Mouse (Mus musculus) liver, adult 2 months (tissue): ENCODE data around the gene Gls. TPM values are rescaled to one million over a fixed set of nuclear protein-coding genes. Genes with fewer than 3 reads are reported as not detected.

Experiments used
- DNase-seq: peaks from one replicate; pipeline ENCODE4 v3.0.0-alpha.2; 2011; ENCODE audit warnings: low read depth, low spot score; ENCODE audit errors: extremely low read depth
- H3K27ac ChIP-seq: fragments of 200-500 bp; replicated peaks from 2 replicates; pipeline ENCODE4 v1.5.1; 2012; ENCODE audit warnings: low read depth, mild to moderate bottlenecking, control low read depth, inconsistent platforms, low read length; ENCODE audit not compliant: insufficient read depth
- H3K27me3 ChIP-seq: fragments of 200-500 bp; 2 replicates; pipeline ENCODE4 v1.6.1; 2012; ENCODE audit warnings: mild to moderate bottlenecking, moderate library complexity, low read length, inconsistent platforms; ENCODE audit not compliant: control insufficient read depth, insufficient read depth
- H3K36me3 ChIP-seq: fragments of 200-500 bp; 2 replicates; pipeline ENCODE4 v1.6.1; 2012; ENCODE audit warnings: low read length, inconsistent platforms; ENCODE audit not compliant: control insufficient read depth, insufficient read depth
- H3K4me1 ChIP-seq: fragments of 200-500 bp; 2 replicates; pipeline ENCODE4 v1.6.1; 2011; ENCODE audit warnings: low read length; ENCODE audit not compliant: control insufficient read depth, insufficient read depth
- H3K4me3 ChIP-seq: fragments of 200-500 bp; 2 replicates; pipeline ENCODE4 v1.5.1; 2011; ENCODE audit warnings: low read depth, mild to moderate bottlenecking, control low read depth, low read length, moderate library complexity; ENCODE audit not compliant: insufficient read depth
- H3K79me2 ChIP-seq: fragments of 200-500 bp; 2 replicates; pipeline ENCODE4 v1.6.1; 2012; ENCODE audit warnings: inconsistent platforms, mild to moderate bottlenecking, low read length, moderate library complexity; ENCODE audit not compliant: control insufficient read depth, insufficient read depth
- H3K9ac ChIP-seq: fragments of 200-500 bp; 2 replicates; pipeline ENCODE4 v1.6.1; 2012; ENCODE audit warnings: low read depth, mild to moderate bottlenecking, control low read depth, inconsistent platforms, low read length
- CTCF ChIP-seq: fragments of 200-500 bp; IDR thresholded peaks from 2 replicates; pipeline ENCODE4 v1.5.1; 2011; ENCODE audit warnings: low read depth, low read length, control low read depth
- POLR2A ChIP-seq: fragments of 200-500 bp; IDR thresholded peaks from 2 replicates; pipeline ENCODE4 v1.6.1; 2011; ENCODE audit warnings: low read length, control low read depth; ENCODE audit not compliant: insufficient read depth; ENCODE audit errors: extremely low read depth
- WGBS: fragments of 180-500 bp; shearing (Covaris S2); methylation state at CpG from one replicate; pipeline ENCODE4 v1.1.7; 2018; 5-methylcytosine and 5-hydroxymethylcytosine counted together
- polyA plus RNA-seq: library from polyadenylated mRNA; depleted of rRNA; stranded (reverse); fragments of >200 nt; gene quantifications from 2 replicates; pipeline ENCODE4 v1.2.3, GENCODE M21; 2012
- total RNA-seq: library from RNA; depleted of rRNA; stranded (reverse); fragments of >200 nt; gene quantifications from 2 replicates; pipeline ENCODE4 v1.2.3, GENCODE M21; 2014

Gls gene
- total and polyA plus RNA-seq, 2 experiments = 1.2 to 10.5 TPM

GRCm38 (mm10) chr1:52231939-52232765, 880 bp downstream of the Gls start:
- Histone ChIP-seq H3K27me3 (peaks cover 5% of the 10 kb centered on the region; the same call in 1 of the 2 replicates), H3K9ac (peak overlapping the region; percentile 92), H3K36me3 (no peaks in the 10 kb centered on the region), H3K4me1 (0 out of 2 replicates have a peak, but pooled peaks cover 4% of the 10 kb centered on the region), H3K27ac (peak overlapping the region; percentile 24), H3K79me2 (no peaks in the 10 kb centered on the region), H3K4me3 (peak overlapping the region; percentile 97)
- peak; percentile 5 for DNase-seq
- TF ChIP-seq POLR2A (0 out of 2 replicates have a peak, but pooled peaks have one; percentile 16), CTCF (no peak)
- WGBS = 4% methylated on average over 69 of the region's 69 CpGs

GRCm38 (mm10) chr1:52230404-52230803, 2.6 kb downstream of the Gls start:
- no peaks in the 10 kb centered on the region for H3K79me2 ChIP-seq
- no peaks in the 10 kb centered on the region for H3K36me3 ChIP-seq
- peaks cover 5% of the 10 kb centered on the region; the same call in 1 of the 2 replicates for H3K27me3 ChIP-seq
- WGBS = 68% methylated on average over 1 of the region's 1 CpGs
- TF ChIP-seq CTCF = no peak
- TF ChIP-seq POLR2A = no peak
- H3K4me1 ChIP-seq = 0 out of 2 replicates have a peak, but pooled peaks cover 4% of the 10 kb centered on the region
- no peak overlapping the region for H3K4me3 ChIP-seq
- DNase-seq = no peak
- no peak overlapping the region for H3K9ac ChIP-seq
- H3K27ac ChIP-seq = no peak overlapping the region

GRCm38 (mm10) chr1:52228178-52228577, 4.9 kb downstream of the Gls start:
- WGBS = 94% methylated on average over 6 of the region's 6 CpGs
- Histone ChIP-seq H3K36me3 (no peaks in the 10 kb centered on the region), H3K27ac (no peak overlapping the region), H3K4me1 (peaks cover 1% of the 10 kb centered on the region; the same call in 1 of the 2 replicates), H3K79me2 (no peaks in the 10 kb centered on the region), H3K4me3 (no peak overlapping the region), H3K27me3 (peaks cover 5% of the 10 kb centered on the region; the same call in 1 of the 2 replicates), H3K9ac (no peak overlapping the region)
- DNase-seq = no peak
- TF ChIP-seq POLR2A (no peak), CTCF (no peak)

GRCm38 (mm10) chr1:52226416-52226815, 6.6 kb downstream of the Gls start:
- H3K36me3 ChIP-seq = no peaks in the 10 kb centered on the region
- H3K79me2 ChIP-seq = no peaks in the 10 kb centered on the region; the same call in 1 of the 2 replicates
- no peak for DNase-seq
- TF ChIP-seq CTCF (no peak), POLR2A (no peak)
- no peak overlapping the region for H3K9ac ChIP-seq
- H3K27ac ChIP-seq = no peak overlapping the region
- no peaks in the 10 kb centered on the region for H3K27me3 ChIP-seq
- H3K4me1 ChIP-seq = peaks cover 1% of the 10 kb centered on the region; the same call in 1 of the 2 replicates
- H3K4me3 ChIP-seq = no peak overlapping the region

GRCm38 (mm10) chr1:52216766-52217165, 16.3 kb downstream of the Gls start:
- no peaks in the 10 kb centered on the region for H3K4me1 ChIP-seq
- H3K27me3 ChIP-seq = no peaks in the 10 kb centered on the region
- H3K9ac ChIP-seq = no peak overlapping the region
- no peak overlapping the region for H3K4me3 ChIP-seq
- DNase-seq = no peak
- H3K36me3 ChIP-seq = no peaks in the 10 kb centered on the region
- TF ChIP-seq CTCF (no peak), POLR2A (no peak)
- H3K27ac ChIP-seq = no peak overlapping the region
- no peaks in the 10 kb centered on the region for H3K79me2 ChIP-seq

GRCm38 (mm10) chr1:52182992-52183391, 50.0 kb downstream of the Gls start:
- no peak for DNase-seq

More at GRCm38 (mm10) chr1:52182992-52183391, 50.0 kb downstream of the Gls start:
- H3K27me3 ChIP-seq = no peaks in the 10 kb centered on the region
- no peaks in the 10 kb centered on the region; the same call in 1 of the 2 replicates for H3K36me3 ChIP-seq
- no peak for TF ChIP-seq CTCF
- TF ChIP-seq POLR2A = no peak
- no peak overlapping the region for H3K4me3 ChIP-seq
- H3K27ac ChIP-seq = no peak overlapping the region
- no peaks in the 10 kb centered on the region for H3K79me2 ChIP-seq
- H3K4me1 ChIP-seq = no peaks in the 10 kb centered on the region
- no peak overlapping the region for H3K9ac ChIP-seq
- WGBS = 89% methylated on average over 2 of the region's 2 CpGs
